Mouse (Mus musculus): ENCODE results near the gene 1700029H14Rik.

- TF ChIP-seq CTCF (IDR thresholded peaks at IDR 0.05; ENCODE audit: borderline replicate concordance, insufficient read depth, low read depth, low read length) (no peak), POLR2A (IDR thresholded peaks at IDR 0.05; ENCODE audit: borderline replicate concordance, insufficient read depth, low read length) (no peak)
These were observed 15.6 kb upstream of the 1700029H14Rik start for GRCm38 (mm10) chr8:13577869-13578268.

Measured in cerebellum, adult 2 months (tissue).